Mouse (Mus musculus): ENCODE data around the gene Gm10309.

Gene Gm10309

DNA sequence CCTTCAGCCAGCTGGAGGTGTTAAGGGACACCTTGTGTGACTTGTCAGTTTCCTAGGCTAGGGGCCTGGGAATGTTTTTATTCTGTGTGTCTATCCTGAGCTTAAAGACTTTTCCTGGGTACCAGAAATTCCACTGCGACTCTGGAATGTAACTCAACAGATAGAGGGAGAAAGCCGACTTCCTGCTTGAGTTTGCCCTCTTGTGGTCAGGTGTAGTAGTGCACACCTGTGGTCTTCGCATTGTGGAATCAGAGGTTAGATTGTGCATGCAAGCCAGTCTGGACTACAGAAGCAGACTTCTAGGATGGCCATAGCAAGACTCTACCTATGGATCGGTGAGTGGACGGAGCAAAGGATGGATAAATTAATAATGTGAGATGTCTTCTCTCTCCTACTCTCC, 33.3 kb downstream of the Gm10309 start:
- WGBS, result 58% methylated on average over 5 of the region's 5 CpGs

DNA sequence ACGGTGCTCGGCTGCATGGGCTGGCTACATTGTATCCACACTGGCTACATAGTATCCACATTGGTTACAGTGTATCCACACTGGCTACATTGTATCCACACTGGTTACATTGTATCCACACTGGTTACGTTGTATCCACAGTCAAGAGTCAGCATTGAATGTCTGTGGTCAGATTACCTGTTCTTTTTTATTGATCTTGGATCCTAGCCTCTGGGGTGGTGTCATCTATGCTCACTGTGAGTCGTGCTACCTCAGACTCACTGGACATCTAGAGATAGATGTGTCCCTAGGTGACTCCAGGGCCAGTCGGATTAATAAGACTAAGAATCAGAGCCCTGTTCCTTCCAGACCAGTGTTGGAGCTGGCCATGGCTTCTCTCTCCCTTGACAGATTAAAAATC, 34.9 kb downstream of the Gm10309 start:
- WGBS, result 88% methylated on average over 5 of the region's 5 CpGs

DNA sequence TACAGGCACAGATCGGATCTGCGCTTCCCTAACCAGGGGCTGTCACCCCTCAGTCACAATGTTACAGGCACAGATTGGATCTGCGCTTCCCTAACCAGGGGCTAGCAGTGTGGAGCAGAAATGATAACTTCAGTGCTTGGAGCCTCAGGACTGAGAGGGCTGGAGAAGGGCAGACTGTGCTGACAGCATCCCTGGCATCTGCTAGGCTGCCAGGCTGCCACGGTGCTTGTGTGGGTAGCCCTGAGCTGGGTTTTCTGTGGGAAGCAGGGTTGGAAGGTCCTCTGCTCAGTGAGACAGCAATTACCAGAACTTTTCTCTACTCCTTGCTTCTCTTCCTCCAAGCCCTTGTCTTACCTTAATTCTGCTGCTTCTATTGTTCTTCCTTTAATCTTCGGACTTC, 37.1 kb downstream of the Gm10309 start:
- WGBS, result 79% methylated on average over 5 of the region's 5 CpGs

DNA sequence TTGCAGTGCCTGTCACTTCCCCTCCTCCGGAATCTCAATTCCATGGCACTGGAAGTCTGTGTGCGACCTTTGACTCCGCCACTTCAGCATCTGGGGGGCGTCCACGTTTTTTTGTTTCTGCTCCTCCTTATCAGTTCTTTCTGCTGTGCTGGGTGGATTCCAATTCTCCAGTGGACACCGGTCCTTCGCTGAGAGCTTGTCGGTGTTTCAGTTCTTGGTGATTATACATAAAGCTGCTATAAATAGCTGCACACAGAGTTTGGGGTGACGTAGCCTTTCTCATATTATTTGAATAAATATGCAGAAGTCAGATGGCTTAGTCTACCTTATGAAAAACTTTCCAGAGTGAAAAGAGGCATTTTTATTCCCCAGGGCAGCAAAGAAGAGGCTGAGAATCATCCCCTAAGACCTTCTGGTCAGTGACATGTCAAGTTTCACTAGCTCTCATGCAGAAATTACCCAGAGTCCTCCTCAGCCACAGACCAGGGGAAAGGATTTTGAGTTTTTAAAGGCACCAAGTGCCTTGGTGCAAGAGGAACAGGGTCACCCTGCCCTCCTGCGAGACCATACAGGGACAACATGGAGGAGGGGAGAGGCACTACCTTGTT, 37.6 kb downstream of the Gm10309 start:
- 64% methylated on average over 10 of the region's 10 CpGs for WGBS

DNA sequence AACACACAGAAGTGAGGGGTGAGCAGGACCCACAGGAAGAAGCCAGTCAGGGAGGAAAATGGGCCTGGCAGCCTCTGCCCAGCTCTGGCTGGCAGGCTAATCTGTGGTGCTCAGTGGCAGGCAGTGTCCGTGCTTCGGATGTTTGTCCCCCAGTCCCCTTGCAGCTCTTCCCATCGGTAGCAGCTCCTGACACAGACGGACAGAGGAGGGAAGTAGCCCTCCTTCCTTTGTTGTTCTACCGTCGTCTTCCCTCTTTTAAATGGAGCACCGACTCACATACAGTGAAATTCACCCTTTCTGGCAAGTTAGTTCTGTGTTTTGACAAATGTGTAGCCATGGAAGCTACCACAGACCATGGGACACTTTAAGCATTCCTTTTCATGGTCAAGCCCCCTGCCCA, 38.2 kb downstream of the Gm10309 start:
- WGBS, result 41% methylated on average over 7 of the region's 7 CpGs

DNA sequence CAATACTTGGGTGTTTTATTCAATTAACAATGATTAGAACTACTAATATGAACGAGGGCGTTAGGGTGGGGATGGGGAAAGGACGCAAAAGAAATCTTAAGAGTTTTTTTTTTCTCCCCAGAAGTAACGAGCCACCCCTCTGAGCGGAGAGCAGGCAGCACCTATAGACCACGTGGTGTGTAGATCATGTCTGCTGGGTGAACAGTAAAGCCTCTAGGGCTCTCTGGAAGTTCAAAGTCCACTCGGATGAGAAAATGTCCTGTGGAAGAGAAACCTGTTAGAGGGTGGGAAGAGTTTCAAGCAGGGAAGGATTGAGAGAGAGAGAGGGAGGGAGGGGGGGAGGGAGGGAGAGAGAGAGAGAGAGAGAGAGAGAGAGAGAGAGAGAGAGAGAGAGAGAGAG, 38.6 kb downstream of the Gm10309 start:
- WGBS, result 66% methylated on average over 7 of the region's 7 CpGs

DNA sequence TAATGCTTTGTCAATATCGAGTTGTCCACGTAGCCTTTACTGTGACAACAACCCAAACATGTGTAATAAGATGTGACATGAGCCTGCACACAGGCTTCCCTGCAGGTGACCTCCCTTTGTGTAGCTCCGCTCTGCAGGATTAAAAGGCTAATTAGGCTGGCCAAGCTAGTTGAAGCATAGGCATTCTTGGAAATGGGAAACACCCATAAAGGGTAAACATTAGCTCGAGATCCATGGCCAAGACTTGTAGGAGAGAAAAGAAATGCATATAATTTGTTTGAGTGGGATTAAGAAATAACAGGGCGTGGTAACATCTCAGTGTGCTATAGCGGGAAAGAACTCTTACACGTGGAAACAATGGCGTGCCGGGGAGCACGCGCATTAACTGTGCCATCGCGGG, 39.2 kb downstream of the Gm10309 start:
- 78% methylated on average over 13 of the region's 13 CpGs for WGBS

DNA sequence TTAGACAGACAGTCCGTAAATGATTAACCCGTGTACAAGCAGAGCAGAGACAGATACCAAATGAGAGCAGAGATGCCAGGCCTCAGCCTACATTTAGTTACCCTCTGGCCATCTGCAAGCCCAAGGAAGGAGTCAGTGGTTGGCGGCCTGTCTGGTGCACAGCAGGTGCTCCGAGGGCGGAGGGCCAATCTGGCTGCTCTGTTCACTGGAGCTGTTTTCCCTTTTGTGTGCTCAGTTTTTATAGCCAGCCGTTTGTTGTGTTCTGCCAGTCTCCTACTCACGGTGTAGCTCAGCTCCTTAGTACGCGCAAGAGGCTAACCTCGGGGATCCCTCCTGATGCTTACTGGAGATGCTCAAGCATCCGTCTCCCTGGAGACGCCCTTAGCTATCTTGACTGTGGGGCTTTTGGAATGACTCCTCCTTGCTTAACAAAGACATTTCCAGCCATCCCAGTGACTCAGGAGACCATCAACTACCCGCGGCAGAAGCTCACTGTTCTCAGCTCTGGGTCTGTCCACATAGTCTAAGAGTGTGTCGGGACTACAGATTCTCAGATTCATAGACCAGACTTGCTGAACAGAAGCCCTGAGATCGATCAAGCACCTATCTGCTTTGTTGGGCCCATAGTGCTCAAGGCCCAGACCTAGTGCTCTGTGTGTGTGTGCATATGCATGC, 40.2 kb downstream of the Gm10309 start:
- WGBS, result 45% methylated on average over 16 of the region's 16 CpGs

DNA sequence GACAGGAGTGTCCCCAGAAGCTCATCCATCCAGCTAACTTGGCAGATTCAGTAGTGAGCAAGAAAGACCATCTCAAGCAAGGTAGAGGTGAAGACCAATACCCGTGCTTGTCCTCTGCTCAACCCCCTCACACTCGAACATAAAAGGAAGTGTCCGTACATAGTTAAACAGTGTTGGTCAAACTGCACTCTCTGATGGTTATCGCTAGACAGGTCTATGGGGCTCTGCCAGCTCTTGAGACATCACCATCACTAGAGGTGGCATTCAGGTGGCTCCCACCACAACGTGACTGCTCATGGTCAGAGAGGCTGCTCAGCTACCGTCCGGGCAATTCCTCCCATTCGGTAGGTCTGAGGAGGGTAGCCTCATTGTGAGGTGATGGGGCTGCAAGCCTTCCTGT, 40.8 kb downstream of the Gm10309 start:
- WGBS, result 94% methylated on average over 8 of the region's 8 CpGs

DNA sequence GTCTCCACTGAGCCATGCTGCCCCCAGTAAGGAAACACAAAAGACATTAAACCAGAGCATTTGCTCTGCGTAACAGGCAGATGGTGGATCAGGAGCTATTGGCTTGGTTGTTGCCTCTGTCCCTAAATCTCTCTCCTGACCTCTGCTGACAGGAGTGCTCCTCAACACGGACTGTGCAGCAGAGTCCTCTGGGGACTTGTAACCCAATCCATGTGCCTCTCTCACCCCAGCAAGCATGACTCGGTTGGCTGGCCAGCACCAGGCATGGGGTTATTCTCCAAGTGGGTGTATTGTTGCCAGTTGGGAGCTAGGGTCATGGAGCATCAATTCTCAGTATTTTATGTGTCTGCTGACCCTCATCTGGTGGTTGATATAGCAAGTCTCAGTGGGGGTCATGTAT, 41.7 kb downstream of the Gm10309 start:
- 91% methylated on average over 3 of the region's 3 CpGs for WGBS

DNA sequence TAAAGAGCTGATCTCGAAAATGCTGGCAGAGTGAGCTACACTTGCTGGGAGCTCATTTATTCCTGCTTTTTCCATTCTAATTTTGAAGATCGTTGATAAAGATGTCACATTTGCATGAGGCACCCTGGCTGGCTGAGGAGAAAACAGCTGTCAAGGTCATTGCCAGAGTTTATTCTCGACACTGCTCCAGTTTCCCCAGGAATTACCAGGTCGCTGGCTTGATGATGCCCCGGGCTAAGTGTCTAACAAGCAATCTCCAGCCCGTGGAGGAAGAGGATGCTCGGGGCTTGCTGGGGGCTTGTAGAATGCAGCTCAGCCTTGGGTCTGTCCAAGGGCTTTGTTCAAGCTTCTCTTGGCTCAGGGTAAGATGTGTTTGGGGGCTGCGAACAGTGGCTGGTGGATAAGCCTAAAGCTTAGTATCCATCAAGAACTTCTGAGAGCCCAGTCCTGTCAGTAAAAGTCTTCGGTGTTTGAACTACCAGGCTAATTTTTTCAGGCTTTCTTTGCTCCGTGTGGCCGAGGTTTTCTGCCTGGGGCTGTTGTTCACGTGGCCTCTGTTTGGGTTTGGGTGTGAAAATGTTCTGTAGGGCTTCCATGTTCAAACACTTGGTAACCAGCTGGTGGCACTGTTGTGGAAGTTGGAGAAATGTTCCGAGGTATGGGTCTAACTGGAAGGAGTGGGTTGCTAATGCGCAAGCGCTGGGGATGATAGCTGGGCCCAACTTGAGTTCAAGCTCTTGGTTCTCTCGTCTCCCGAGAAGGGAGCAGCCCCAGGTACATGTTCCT, 44.2 kb downstream of the Gm10309 start:
- WGBS, result 56% methylated on average over 17 of the region's 17 CpGs

DNA sequence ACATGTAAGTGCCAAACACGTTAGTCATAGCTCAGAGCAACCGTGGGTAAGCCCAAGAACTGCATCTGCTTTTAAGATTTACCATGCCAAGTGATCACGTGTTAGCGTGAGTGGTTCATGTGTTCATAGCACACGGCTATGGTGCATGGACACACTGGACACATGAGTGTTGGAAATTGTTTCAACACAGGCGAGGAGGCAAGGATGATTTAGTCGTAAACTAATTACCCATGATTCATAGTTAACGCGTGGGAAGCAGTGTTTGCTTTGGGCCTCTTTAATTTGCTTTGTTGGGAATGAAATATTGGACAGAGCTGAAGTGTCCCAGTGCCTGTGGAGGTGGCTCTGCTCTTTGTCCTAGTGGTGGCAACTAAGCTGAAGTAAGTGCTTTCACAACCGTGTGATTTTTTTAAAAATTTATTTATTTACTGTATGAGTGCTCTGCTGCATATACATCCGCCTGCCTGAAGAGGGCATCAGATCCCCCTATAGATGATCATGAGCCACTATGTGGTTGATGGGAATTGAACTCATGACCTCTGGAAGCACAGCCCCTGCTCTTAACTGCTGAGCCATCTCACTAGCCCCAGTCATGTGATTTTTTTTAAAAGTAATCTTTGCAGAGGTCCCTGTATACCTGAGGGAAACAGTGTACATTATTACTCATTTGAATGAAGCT, 46.6 kb downstream of the Gm10309 start:
- 74% methylated on average over 11 of the region's 11 CpGs for WGBS

DNA sequence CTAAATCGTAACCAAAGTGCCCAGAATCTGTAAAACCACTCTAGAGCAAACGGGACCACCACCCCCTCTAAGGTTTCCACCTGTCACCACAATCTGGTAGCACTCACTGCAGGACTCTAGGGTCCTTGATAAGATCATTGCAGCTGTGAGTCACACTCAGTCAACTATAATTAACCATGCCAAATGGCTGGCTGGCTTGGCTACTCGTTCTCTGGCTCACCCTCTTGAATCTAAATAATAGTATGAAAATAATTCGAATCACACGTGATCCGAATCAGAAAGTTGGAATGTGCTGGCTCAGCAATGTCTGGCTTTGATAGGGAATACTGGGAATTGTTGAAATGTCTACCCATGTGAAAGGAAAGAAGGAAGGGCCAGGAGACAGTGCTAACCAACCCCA, 48.5 kb downstream of the Gm10309 start:
- 61% methylated on average over 6 of the region's 6 CpGs for WGBS

DNA sequence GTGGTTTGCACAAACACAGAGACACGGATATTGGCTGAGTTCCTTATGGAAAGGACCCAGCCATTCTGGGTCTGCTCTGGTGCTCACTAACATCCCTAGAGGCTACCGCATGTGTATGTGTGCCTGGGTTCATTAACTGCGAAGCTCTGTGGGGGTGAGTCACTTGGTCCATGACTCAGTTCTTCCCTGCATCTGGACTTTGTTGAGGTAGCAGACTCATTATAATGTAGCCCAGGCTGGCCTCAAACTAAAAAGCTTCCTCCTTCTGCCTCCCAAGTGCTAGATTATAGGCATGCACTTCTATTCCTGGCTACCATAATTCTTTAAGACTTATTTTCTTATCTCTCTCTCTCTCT, 50.7 kb downstream of the Gm10309 start:
- WGBS, result 81% methylated on average over 3 of the region's 3 CpGs

DNA sequence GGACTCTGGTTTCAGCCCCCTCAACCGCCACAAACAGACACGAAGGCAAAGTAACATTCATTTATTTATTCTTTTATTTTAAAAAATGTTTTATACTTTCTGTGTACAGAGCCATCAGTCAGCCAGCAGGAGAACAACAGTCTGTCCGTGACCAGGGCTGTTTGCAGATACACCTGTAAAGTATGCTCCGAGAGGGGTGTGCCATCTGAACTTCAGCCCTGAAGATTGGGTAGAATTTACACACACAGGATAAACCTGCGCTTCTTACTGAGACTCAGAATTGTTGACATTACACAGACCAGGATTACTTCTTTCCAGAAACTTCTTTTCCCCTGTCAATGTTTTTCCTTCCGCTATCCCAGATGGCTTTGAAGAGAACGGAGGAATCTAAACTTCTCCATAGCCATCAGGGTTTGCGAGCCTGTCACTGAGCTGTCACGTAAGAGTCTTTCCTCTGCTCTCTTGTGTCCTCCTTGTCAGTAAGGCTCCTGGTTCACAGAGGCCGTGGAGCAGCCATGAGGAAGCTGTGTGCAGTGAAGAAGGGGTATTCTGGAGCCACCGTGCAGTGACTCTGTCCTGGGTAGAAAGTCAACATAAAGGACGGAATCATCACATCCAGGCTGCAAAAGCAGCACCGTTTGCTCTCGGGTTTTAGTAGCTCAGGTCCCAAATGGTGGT, 51.2 kb downstream of the Gm10309 start:
- 90% methylated on average over 14 of the region's 14 CpGs for WGBS

DNA sequence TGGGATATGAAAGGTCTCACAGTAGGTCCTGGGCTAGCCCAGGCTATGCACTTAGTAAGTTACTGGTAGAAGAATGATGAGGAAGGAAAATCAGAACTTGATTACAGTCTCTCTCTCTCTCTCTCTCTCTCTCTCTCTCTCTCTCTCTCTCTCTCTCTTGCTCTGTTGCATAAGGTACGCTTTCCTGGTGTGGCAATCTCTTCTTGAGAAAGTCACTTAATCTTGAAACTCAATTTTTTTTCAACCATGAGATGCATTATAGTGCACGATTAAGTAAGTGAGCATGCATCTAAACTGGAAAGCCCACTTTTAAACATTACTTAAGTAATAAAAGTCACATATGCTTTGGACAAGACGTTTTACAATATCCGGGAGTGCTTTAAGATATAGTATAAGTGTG, 52.1 kb downstream of the Gm10309 start:
- WGBS, result 92% methylated on average over 4 of the region's 4 CpGs

Measured in cerebral cortex, adult 2 months (tissue).